Mouse (Mus musculus) bone marrow, adult 2 months (tissue): Measurements from ENCODE around the gene Gtf2i. TPM values are rescaled to one million over a fixed set of nuclear protein-coding genes. Genes with fewer than 3 reads are reported as not detected.

Source experiments
- H3K27ac ChIP-seq: fragments of 200-500 bp; 2 replicates; pipeline ENCODE4 v1.5.1; 2012; ENCODE audit warnings: low read depth, mild to moderate bottlenecking, control low read depth, inconsistent platforms, low read length; ENCODE audit not compliant: control insufficient read depth, poor library complexity, insufficient read depth
- H3K4me1 ChIP-seq: fragments of 200-500 bp; 2 replicates; pipeline ENCODE4 v1.6.1; 2011; ENCODE audit warnings: low read length; ENCODE audit not compliant: control insufficient read depth, insufficient read depth
- H3K4me3 ChIP-seq: fragments of 200-500 bp; replicated peaks from 2 replicates; pipeline ENCODE3; 2011; ENCODE audit warnings: mild to moderate bottlenecking, low read depth, low read length, control low read depth; ENCODE audit not compliant: control insufficient read depth
- CTCF ChIP-seq: fragments of 200-500 bp; IDR thresholded peaks from 2 replicates; pipeline ENCODE4 v1.5.1; 2011; ENCODE audit warnings: low read length, control low read depth; ENCODE audit not compliant: control insufficient read depth, insufficient read depth
- POLR2A ChIP-seq: fragments of 200-500 bp; IDR thresholded peaks from 2 replicates; pipeline ENCODE4 v1.6.1; 2011; ENCODE audit warnings: low read depth, mild to moderate bottlenecking, control low read depth, low read length, borderline replicate concordance; ENCODE audit not compliant: control insufficient read depth
- WGBS: fragments of 180-500 bp; shearing (Covaris S2); methylation state at CpG from one replicate; pipeline ENCODE4 v1.1.7; 2018; 5-methylcytosine and 5-hydroxymethylcytosine counted together
- polyA plus RNA-seq: library from polyadenylated mRNA; stranded (reverse); fragments of >200 nt; gene quantifications from 2 replicates; pipeline ENCODE4 v1.2.4, GENCODE M21; 2011; ENCODE audit warnings: low replicate concordance; ENCODE audit not compliant: missing spikeins, insufficient read depth, insufficient read length

Gtf2i gene
- polyA plus RNA-seq, 1 experiment, result 41.4 TPM

GRCm38 (mm10) chr5:134250601-134251000 is 64.0 kb downstream of the Gtf2i start:
- Histone ChIP-seq H3K4me3 (no peak overlapping the region), H3K4me1 (no peaks in the 10 kb centered on the region; the same call in 1 of the 2 replicates), H3K27ac (no peak overlapping the region)
- WGBS, result 94% methylated on average over 3 of the region's 3 CpGs
- TF ChIP-seq POLR2A, result no peak
- TF ChIP-seq CTCF, result no peak

GRCm38 (mm10) chr5:134249245-134249649 is 65.3 kb downstream of the Gtf2i start:
- 89% methylated on average over 8 of the region's 8 CpGs for WGBS

GRCm38 (mm10) chr5:134248608-134249244 is 65.8 kb downstream of the Gtf2i start:
- Histone ChIP-seq H3K27ac (no peak overlapping the region), H3K4me3 (no peak overlapping the region), H3K4me1 (no peaks in the 10 kb centered on the region; the same call in 1 of the 2 replicates)
- TF ChIP-seq CTCF (no peak), POLR2A (no peak)
- 87% methylated on average over 14 of the region's 14 CpGs for WGBS

More at GRCm38 (mm10) chr5:134249245-134249649, 65.3 kb downstream of the Gtf2i start:
- Histone ChIP-seq H3K4me3 (no peak overlapping the region), H3K27ac (no peak overlapping the region), H3K4me1 (no peaks in the 10 kb centered on the region; the same call in 1 of the 2 replicates)
- TF ChIP-seq CTCF (no peak), POLR2A (no peak)

GRCm38 (mm10) chr5:134246146-134246545 is 68.4 kb downstream of the Gtf2i start:
- TF ChIP-seq CTCF, result no peak
- no peak for TF ChIP-seq POLR2A
- Histone ChIP-seq H3K4me3 (no peak overlapping the region), H3K4me1 (no peaks in the 10 kb centered on the region), H3K27ac (no peak overlapping the region)
- 81% methylated on average over 5 of the region's 5 CpGs for WGBS

- H3K4me3 ChIP-seq, result no peak overlapping the region
- WGBS, result 83% methylated on average over 5 of the region's 5 CpGs
- TF ChIP-seq CTCF (no peak), POLR2A (no peak)
- H3K4me1 ChIP-seq, result no peaks in the 10 kb centered on the region
- H3K27ac ChIP-seq, result no peak overlapping the region
Observed at GRCm38 (mm10) chr5:134244890-134245289, 69.7 kb downstream of the Gtf2i start.

- TF ChIP-seq CTCF (no peak), POLR2A (no peak)
- Histone ChIP-seq H3K4me1 (no peaks in the 10 kb centered on the region), H3K27ac (no peak overlapping the region; the same call in 1 of the 2 replicates), H3K4me3 (no peak overlapping the region)
- WGBS, result 78% methylated on average over 26 of the region's 26 CpGs
Observed at GRCm38 (mm10) chr5:134243661-134244436, 70.7 kb downstream of the Gtf2i start.

GRCm38 (mm10) chr5:134241831-134242230 is 72.7 kb downstream of the Gtf2i start:
- no peak overlapping the region for H3K27ac ChIP-seq
- H3K4me3 ChIP-seq, result no peak overlapping the region
- H3K4me1 ChIP-seq, result no peaks in the 10 kb centered on the region
- no peak for TF ChIP-seq POLR2A
- TF ChIP-seq CTCF, result no peak
- WGBS, result 78% methylated on average over 5 of the region's 5 CpGs

- 0 out of 2 replicates have a peak overlapping the region, but pooled peaks have one; percentile 4 for H3K27ac ChIP-seq
- 82% methylated on average over 28 of the region's 28 CpGs for WGBS
- no peak overlapping the region for H3K4me3 ChIP-seq
- H3K4me1 ChIP-seq, result peaks cover 6% of the 10 kb centered on the region
- no peak for TF ChIP-seq CTCF
Observed at GRCm38 (mm10) chr5:134237936-134238760, 76.4 kb downstream of the Gtf2i start.
